Mouse (Mus musculus): ENCODE data around the gene Zfyve9.

The Zfyve9 gene

DNA sequence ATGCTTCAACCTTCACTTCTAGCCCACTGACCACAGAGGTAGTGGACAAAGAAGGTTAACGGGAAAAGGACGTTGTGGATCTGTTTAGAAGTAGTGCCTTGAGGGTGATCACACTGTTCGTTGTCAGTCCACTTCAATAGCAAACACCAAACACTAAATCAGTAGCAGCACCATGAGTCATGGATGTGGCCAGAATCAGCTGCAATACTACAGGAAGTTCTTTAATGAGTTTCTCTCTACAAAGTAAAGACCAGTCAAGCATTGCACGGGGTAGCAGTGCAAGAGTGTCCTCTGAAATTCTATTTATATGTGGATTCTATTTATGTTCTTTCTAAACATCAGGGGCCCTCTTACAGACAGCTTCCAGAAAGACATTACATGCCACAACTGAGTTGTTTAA lies 182.3 kb downstream of the Zfyve9 start:
- DNase-seq, result no peak

DNA sequence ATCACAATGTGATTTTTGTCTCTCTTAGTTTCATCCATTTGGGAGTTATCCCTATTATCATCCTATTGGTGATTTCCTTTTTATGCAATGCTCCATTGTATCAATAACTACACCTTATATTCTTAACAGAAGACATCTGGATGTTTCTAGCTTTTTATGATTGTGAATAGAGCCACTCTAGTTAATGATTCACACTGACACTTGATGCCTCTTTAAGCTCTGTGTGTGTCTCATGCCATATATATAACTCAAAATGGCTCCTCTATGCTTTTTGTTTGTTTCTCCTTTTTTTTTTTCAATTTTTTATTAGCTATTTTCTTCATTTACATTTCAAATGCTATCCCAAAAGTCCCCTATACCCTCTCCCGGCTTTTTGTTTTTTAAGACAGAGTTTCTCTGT lies 184.8 kb downstream of the Zfyve9 start:
- DNase-seq, result no peak

DNA sequence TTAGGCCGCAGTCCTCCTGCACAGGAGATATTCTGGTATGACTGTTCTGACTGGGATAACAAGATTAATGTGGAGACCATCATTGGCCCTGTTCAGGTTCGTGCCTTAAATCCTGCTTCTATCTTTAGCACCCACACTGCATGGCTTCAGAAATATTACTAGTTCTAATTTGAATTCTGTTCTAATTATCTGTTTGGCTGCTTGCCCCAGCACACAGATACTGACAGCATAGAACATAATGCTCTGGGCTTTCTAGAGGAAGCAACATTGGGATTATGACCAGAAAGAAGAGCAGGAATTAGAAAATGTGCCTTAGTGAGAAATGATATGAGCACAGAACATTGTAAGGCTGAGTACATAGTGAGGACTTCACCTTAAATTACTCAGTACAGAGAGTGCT lies 187.2 kb downstream of the Zfyve9 start:
- no peak for DNase-seq

Measured in kidney, adult 8-10 months (tissue).